Mouse (Mus musculus) testis, adult 2 months (tissue): ENCODE measurements around the gene Capn9. TPM values are rescaled to one million over a fixed set of nuclear protein-coding genes. Genes with fewer than 3 reads are reported as not detected.

ENCODE experiments used
- H3K27ac ChIP-seq: fragments of 200-500 bp; 2 replicates; pipeline ENCODE4 v1.5.1; 2012; ENCODE audit warnings: low read depth, low read length; ENCODE audit not compliant: control insufficient read depth, insufficient read depth
- H3K27me3 ChIP-seq: fragments of 200-500 bp; 2 replicates; pipeline ENCODE4 v1.6.1; 2012; ENCODE audit warnings: mild to moderate bottlenecking, low read length, moderate library complexity; ENCODE audit not compliant: control insufficient read depth, insufficient read depth
- H3K36me3 ChIP-seq: fragments of 200-500 bp; 2 replicates; pipeline ENCODE4 v1.6.1; 2012; ENCODE audit warnings: mild to moderate bottlenecking, low read length; ENCODE audit not compliant: control insufficient read depth, insufficient read depth
- H3K4me1 ChIP-seq: fragments of 200-500 bp; 2 replicates; pipeline ENCODE4 v1.6.1; 2012; ENCODE audit warnings: low read length; ENCODE audit not compliant: control insufficient read depth, insufficient read depth
- H3K4me3 ChIP-seq: fragments of 200-500 bp; 2 replicates; pipeline ENCODE4 v1.5.1; 2012; ENCODE audit warnings: low read depth, mild to moderate bottlenecking, low read length, moderate library complexity, mixed read lengths; ENCODE audit not compliant: control insufficient read depth
- CTCF ChIP-seq: fragments of 200-500 bp; IDR thresholded peaks from 2 replicates; pipeline ENCODE4 v1.5.1; 2012; ENCODE audit warnings: low read depth, mild to moderate bottlenecking, inconsistent platforms, low read length, moderate library complexity; ENCODE audit not compliant: control insufficient read depth, insufficient read depth, insufficient replicate concordance
- POLR2A ChIP-seq: fragments of 200-500 bp; IDR thresholded peaks from 2 replicates; pipeline ENCODE4 v1.6.1; 2012; ENCODE audit warnings: low read depth, mild to moderate bottlenecking, inconsistent platforms, low read length, moderate library complexity; ENCODE audit not compliant: control insufficient read depth
- polyA plus RNA-seq: library from polyadenylated mRNA; depleted of rRNA; stranded (reverse); fragments of >200 nt; gene quantifications from 2 replicates; pipeline ENCODE4 v1.2.3, GENCODE M21; 2012

Gene Capn9
- polyA plus RNA-seq, 1 experiment, result 0.58 TPM

- no peaks in the 10 kb centered on the region for H3K27me3 ChIP-seq
- H3K4me3 ChIP-seq, result no peak overlapping the region
- no peak for TF ChIP-seq CTCF
- TF ChIP-seq POLR2A, result no peak
- no peaks in the 10 kb centered on the region for H3K36me3 ChIP-seq
- H3K4me1 ChIP-seq, result no peaks in the 10 kb centered on the region
- H3K27ac ChIP-seq, result no peak overlapping the region
Measured at GRCm38 (mm10) chr8:124555113-124555750, 20.7 kb upstream of the Capn9 start.

DNA sequence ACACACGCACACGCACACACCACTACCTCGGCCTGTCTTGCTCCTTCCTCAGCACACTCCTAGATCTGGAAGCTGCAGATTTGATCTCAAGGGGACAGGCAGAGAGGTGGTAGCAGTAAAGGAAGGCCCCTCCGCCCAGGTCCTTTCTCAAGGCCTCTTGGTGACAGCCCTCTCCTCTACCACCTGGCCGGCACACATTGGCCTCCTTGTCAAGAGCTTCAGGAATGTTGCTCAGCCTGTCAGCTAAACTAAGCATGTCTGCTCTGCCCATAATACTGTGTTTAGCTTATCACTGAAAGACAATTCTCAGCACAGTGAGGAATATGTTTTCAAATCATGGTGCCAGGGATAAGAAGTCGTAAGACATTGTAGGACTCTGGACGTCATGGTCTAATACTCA, 19.7 kb upstream of the Capn9 start:
- Histone ChIP-seq H3K27ac (no peak overlapping the region), H3K4me1 (no peaks in the 10 kb centered on the region), H3K36me3 (no peaks in the 10 kb centered on the region), H3K4me3 (no peak overlapping the region), H3K27me3 (no peaks in the 10 kb centered on the region)
- TF ChIP-seq CTCF (no peak), POLR2A (no peak)

DNA sequence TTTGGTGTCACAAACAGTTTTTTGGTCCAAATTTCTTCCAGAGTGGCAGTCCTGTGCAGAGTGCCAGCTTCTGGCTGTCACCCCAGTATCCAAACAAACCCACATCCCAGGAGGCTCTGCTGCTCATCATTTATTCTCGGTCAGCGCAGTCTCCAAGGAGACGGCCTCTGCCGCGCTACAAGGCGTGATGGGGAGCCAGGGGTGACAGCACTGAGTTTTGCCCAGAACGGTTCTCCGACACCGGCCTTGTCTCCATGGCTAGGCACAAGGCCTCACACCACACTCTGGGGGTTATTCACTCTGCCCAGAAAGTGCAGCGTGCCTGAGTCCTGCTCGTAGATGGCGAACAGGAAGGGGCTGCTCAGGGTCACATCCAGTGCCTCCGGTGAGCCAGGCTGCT, 19.3 kb upstream of the Capn9 start:
- H3K36me3 ChIP-seq, result no peaks in the 10 kb centered on the region
- no peak overlapping the region for H3K27ac ChIP-seq
- H3K27me3 ChIP-seq, result no peaks in the 10 kb centered on the region
- TF ChIP-seq CTCF, result no peak
- TF ChIP-seq POLR2A, result no peak
- no peaks in the 10 kb centered on the region for H3K4me1 ChIP-seq
- no peak overlapping the region for H3K4me3 ChIP-seq

DNA sequence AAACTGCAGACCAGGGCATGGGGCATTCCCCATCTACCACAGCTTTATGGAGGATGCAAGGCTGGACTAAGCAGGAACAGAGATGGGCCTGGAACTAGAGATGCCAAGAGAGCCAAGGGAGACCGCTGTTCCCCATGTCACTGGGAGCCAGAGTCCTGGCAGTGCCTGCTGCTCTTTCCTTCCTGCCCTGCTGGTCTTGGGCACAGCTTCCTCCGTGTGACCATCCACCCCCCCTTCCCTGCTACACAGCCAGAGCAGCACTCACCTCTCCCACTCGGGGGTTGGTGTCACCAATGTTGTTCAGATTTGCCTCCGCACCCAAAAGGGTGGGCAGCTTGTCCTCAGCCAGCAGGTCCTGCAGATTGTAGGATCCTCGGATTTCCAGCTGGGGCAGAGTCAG, 18.4 kb upstream of the Capn9 start:
- Histone ChIP-seq H3K27me3 (no peaks in the 10 kb centered on the region), H3K4me1 (no peaks in the 10 kb centered on the region; the same call in 1 of the 2 replicates), H3K4me3 (no peak overlapping the region), H3K36me3 (no peaks in the 10 kb centered on the region), H3K27ac (no peak overlapping the region)
- TF ChIP-seq POLR2A, result no peak

DNA sequence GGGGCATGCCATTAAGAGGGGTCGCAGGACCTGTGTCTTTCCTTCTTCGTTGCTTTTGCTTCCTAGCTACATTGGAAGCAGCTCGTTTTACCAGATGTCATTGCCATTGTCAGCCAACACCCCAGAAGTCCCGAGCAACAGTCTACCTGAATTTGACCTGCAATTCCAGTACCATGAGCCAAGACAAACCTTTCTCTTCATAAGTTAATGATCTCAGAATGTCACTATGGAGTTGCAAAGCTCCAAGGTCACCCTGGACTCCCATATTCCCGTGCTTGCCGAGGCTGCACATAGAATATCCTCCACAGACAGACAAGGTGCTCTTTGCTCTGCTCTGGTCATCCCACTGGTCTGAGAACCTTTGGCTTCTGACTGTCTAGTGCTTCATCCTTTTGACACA, 8.8 kb upstream of the Capn9 start:
- Histone ChIP-seq H3K4me1 (no peaks in the 10 kb centered on the region), H3K36me3 (no peaks in the 10 kb centered on the region), H3K27ac (no peak overlapping the region), H3K4me3 (no peak overlapping the region), H3K27me3 (no peaks in the 10 kb centered on the region)
- TF ChIP-seq POLR2A (no peak), CTCF (no peak)

GRCm38 (mm10) chr8:124567584-124567983, 8.3 kb upstream of the Capn9 start:
- TF ChIP-seq POLR2A, result no peak
- TF ChIP-seq CTCF, result no peak
- Histone ChIP-seq H3K36me3 (no peaks in the 10 kb centered on the region), H3K4me1 (no peaks in the 10 kb centered on the region), H3K4me3 (no peak overlapping the region), H3K27ac (no peak overlapping the region), H3K27me3 (no peaks in the 10 kb centered on the region)

- Histone ChIP-seq H3K36me3 (no peaks in the 10 kb centered on the region), H3K4me1 (peaks cover 13% of the 10 kb centered on the region), H3K27me3 (no peaks in the 10 kb centered on the region), H3K27ac (peak overlapping the region; percentile 56; the same call in 1 of the 2 replicates), H3K4me3 (peak overlapping the region; percentile 18)
- TF ChIP-seq POLR2A (no peak), CTCF (no peak)
Measured at GRCm38 (mm10) chr8:124569100-124569499, 6.8 kb upstream of the Capn9 start.

GRCm38 (mm10) chr8:124569593-124569992, 6.3 kb upstream of the Capn9 start, which contains the start of gene Agt:
Gene Agt (minus strand): TSS chr8:124569706.
- Histone ChIP-seq H3K36me3 (no peaks in the 10 kb centered on the region), H3K27ac (peak within 1 kb of the TSS; percentile 70), H3K4me1 (peaks cover 13% of the 10 kb centered on the region), H3K27me3 (no peaks in the 10 kb centered on the region), H3K4me3 (peak within 1 kb of the TSS; percentile 18)
- TF ChIP-seq CTCF, result no peak
- TF ChIP-seq POLR2A, result no peak
